Mouse (Mus musculus): Measurements from ENCODE around the gene Ppargc1a. TPM values are rescaled to one million over a fixed set of nuclear protein-coding genes. Genes with fewer than 3 reads are reported as not detected.

Ppargc1a gene
- polyA plus RNA-seq, 1 experiment from 2014 or later, result 4.3 TPM

DNA sequence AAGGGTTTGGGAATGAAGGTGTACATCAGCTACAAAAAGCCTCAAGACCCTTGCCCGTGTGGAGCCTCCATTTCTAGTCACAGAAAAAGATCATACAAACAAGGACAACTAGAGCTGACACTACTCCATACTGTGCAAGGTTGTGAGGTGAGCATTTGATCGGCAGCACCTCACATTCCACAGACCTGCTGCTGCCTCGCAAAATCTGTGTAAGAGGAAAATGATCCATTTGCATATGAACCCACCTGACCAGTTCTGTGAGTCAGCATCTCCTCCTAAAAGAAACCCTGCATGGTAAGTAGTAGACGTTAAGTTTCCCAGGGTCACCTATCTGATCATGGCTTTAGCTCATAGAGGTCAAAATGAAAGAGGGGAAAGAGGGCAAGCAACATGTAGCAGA lies 135.5 kb downstream of the Ppargc1a start:
- Histone ChIP-seq H3K36me3 (ENCODE audit: control insufficient read depth, insufficient read depth) (no peaks in the 10 kb centered on the region), H3K4me2 (ENCODE audit: low read depth, low read length) (no peak overlapping the region), H3K27ac (ENCODE audit: low read length) (no peak overlapping the region), H3K4me3 (ENCODE audit: low read depth, low read length) (no peak overlapping the region), H3K4me1 (ENCODE audit: control insufficient read depth, low read depth, low read length) (no peaks in the 10 kb centered on the region), H3K9ac (ENCODE audit: low read depth, low read length) (no peak overlapping the region), H3K9me3 (replicated peaks; ENCODE audit: control insufficient read depth, low read length) (no peaks in the 10 kb centered on the region), H3K27me3 (ENCODE audit: control insufficient read depth, insufficient read depth, low read depth, low read length) (no peaks in the 10 kb centered on the region)
- no peak for ATAC-seq (ENCODE audit: low read depth)
- WGBS (ENCODE audit: insufficient replicate concordance), result 38% methylated on average over 4 of the region's 4 CpGs

DNA sequence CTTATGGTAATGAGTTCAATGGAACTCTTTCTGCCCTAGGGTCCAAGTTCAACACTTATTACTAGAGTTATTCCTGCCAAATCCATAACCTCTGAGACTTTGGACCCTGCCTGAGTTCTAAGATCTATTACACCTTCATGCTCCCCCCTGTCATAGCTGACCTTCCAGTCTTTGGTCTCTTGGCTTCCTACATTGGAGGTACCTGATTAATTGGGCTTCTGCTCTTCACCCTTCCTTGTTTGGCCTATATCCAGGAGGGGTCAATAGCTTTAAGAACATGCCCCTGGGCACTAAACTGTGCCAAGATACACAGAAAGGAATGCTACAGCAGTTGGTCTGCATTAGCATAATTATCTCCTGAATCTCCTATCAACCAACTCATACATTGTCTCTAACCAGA lies 141.1 kb downstream of the Ppargc1a start:
- Histone ChIP-seq H3K4me3 (ENCODE audit: low read depth, low read length) (no peak overlapping the region), H3K9ac (ENCODE audit: low read depth, low read length) (no peak overlapping the region)
- ATAC-seq (ENCODE audit: low read depth), result no peak

DNA sequence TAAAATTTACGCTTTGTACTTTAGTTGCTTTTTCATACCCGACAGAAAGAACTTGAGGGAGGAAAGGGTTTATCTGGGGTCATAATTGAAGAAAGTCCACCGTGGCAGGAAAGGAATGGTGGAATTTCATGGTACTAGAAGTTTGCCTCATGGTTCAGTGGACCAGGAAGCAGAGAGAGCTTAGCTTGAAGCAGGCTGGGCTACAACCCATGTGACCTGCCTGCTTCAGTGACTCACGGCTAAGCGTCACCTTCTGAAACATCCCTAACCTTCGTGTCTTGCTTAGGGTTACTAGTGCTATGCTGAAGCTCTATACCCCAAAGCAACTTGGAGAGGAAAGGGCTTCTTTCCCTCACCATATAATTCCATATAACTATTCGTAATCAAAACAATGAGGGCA lies 151.1 kb downstream of the Ppargc1a start:
- Histone ChIP-seq H3K27me3 (ENCODE audit: control insufficient read depth, insufficient read depth, low read depth, low read length) (no peaks in the 10 kb centered on the region), H3K4me3 (ENCODE audit: low read depth, low read length) (no peak overlapping the region), H3K36me3 (ENCODE audit: control insufficient read depth, insufficient read depth) (no peaks in the 10 kb centered on the region), H3K9me3 (replicated peaks; ENCODE audit: control insufficient read depth, low read length) (no peaks in the 10 kb centered on the region), H3K4me1 (ENCODE audit: control insufficient read depth, low read depth, low read length) (no peaks in the 10 kb centered on the region), H3K9ac (ENCODE audit: low read depth, low read length) (no peak overlapping the region), H3K27ac (ENCODE audit: low read length) (no peak overlapping the region), H3K4me2 (ENCODE audit: low read depth, low read length) (no peak overlapping the region)
- no peak for ATAC-seq (ENCODE audit: low read depth)
- WGBS (ENCODE audit: insufficient replicate concordance), result 67% methylated on average over 7 of the region's 7 CpGs

More for the DNA sequence above, 141.1 kb downstream of the Ppargc1a start:
- H3K4me1 ChIP-seq (ENCODE audit: control insufficient read depth, low read depth, low read length), result no peaks in the 10 kb centered on the region
- no peaks in the 10 kb centered on the region for H3K36me3 ChIP-seq (ENCODE audit: control insufficient read depth, insufficient read depth)
- H3K4me2 ChIP-seq (ENCODE audit: low read depth, low read length), result no peak overlapping the region
- no peaks in the 10 kb centered on the region for H3K9me3 ChIP-seq (replicated peaks; ENCODE audit: control insufficient read depth, low read length)
- no peak overlapping the region for H3K27ac ChIP-seq (ENCODE audit: low read length)
- H3K27me3 ChIP-seq (ENCODE audit: control insufficient read depth, insufficient read depth, low read depth, low read length), result no peaks in the 10 kb centered on the region

DNA sequence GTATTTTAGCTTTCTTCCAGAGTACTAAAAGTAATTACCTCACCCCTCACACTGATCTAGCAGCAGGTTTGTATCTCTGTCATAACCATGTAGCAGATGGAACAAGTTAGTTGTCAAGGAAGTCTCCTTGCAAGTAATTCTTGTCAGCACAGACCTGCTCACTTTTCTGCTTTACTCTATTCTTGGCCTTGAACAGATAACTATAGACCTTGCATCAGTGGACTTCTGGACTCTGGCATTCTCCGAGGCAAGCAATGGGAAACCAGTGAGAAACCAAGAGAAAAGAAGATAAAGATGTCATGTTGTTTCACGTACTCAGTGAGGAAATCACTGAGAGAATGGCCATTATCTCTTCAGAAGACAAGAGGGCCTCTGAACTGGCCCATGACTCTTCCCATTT lies 152.1 kb downstream of the Ppargc1a start:
- WGBS (ENCODE audit: insufficient replicate concordance), result 44% methylated on average over 2 of the region's 2 CpGs
- Histone ChIP-seq H3K36me3 (ENCODE audit: control insufficient read depth, insufficient read depth) (no peaks in the 10 kb centered on the region), H3K27me3 (ENCODE audit: control insufficient read depth, insufficient read depth, low read depth, low read length) (no peaks in the 10 kb centered on the region), H3K4me3 (ENCODE audit: low read depth, low read length) (no peak overlapping the region), H3K4me2 (ENCODE audit: low read depth, low read length) (no peak overlapping the region), H3K4me1 (ENCODE audit: control insufficient read depth, low read depth, low read length) (no peaks in the 10 kb centered on the region), H3K27ac (ENCODE audit: low read length) (no peak overlapping the region), H3K9me3 (replicated peaks; ENCODE audit: control insufficient read depth, low read length) (no peaks in the 10 kb centered on the region), H3K9ac (ENCODE audit: low read depth, low read length) (no peak overlapping the region)
- no peak for ATAC-seq (ENCODE audit: low read depth)

DNA sequence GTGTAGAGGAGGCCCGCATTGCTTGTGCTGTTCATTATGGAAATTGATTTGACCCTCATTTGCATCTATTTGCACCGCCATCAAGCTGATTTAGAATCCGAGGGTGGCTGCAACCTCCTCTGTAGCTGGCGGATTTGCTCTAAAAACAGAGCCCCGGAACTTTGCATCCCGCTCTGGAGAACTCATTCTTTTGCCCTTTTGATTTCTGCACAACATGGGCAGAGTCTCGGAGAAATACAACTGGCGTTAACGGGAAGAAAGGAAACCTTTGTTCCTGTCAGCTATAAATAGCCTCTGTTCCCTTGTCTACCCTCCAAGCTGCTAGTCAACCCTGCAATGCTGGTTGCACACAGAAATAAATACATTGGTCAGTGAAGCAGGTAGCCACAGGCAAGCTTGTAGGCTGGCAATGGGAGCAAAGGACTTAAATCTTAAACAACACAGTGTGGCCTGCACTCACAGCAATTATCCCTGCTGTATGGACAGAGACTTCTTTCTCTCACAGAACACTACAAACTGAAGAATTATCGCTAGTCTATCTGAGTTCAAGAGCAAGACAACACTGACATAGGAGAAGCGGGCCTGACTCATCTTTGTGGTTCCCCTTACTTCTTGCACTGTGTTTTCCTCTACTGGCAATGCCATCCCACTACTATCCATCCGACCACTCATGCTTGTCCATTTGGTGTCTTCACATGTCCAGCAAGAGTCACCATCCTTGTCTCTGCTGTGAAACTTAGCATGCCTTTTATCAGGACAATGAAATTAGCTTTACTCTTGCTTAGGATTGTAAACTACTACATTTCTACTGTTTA lies 155.0 kb downstream of the Ppargc1a start:
- Histone ChIP-seq H3K4me1 (ENCODE audit: control insufficient read depth, low read depth, low read length) (no peaks in the 10 kb centered on the region), H3K27ac (ENCODE audit: low read length) (no peak overlapping the region), H3K9ac (ENCODE audit: low read depth, low read length) (no peak overlapping the region), H3K9me3 (replicated peaks; ENCODE audit: control insufficient read depth, low read length) (no peaks in the 10 kb centered on the region), H3K4me2 (ENCODE audit: low read depth, low read length) (no peak overlapping the region), H3K36me3 (ENCODE audit: control insufficient read depth, insufficient read depth) (no peaks in the 10 kb centered on the region), H3K4me3 (ENCODE audit: low read depth, low read length) (no peak overlapping the region), H3K27me3 (ENCODE audit: control insufficient read depth, insufficient read depth, low read depth, low read length) (no peaks in the 10 kb centered on the region)
- WGBS (ENCODE audit: insufficient replicate concordance), result 31% methylated on average over 12 of the region's 12 CpGs
- ATAC-seq (ENCODE audit: low read depth), result no peak

DNA sequence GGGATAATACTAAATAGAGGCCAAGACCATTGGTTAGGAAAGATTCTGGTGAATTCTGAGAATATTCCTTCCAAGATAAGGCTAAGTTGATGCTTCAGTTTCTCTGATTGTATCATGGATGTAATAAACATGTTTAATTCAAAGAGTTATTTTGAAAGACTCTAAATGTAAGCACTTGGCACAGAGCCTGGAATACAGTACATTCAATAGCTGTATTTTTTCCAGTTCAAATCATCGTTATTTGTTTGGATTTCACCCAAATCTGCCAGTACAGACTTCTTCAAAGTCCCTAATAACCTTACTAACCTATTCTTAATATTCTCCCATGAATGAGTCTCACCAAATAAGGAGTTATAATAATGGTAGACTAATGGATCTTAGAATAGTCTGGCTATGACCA lies 157.5 kb downstream of the Ppargc1a start:
- no peak for ATAC-seq (ENCODE audit: low read depth)
- Histone ChIP-seq H3K4me2 (ENCODE audit: low read depth, low read length) (no peak overlapping the region), H3K9ac (ENCODE audit: low read depth, low read length) (no peak overlapping the region), H3K9me3 (replicated peaks; ENCODE audit: control insufficient read depth, low read length) (no peaks in the 10 kb centered on the region), H3K27me3 (ENCODE audit: control insufficient read depth, insufficient read depth, low read depth, low read length) (no peaks in the 10 kb centered on the region), H3K4me3 (ENCODE audit: low read depth, low read length) (no peak overlapping the region), H3K36me3 (ENCODE audit: control insufficient read depth, insufficient read depth) (no peaks in the 10 kb centered on the region), H3K27ac (ENCODE audit: low read length) (no peak overlapping the region), H3K4me1 (ENCODE audit: control insufficient read depth, low read depth, low read length) (no peaks in the 10 kb centered on the region)
- WGBS (ENCODE audit: insufficient replicate concordance), result 52% methylated on average over 1 of the region's 1 CpGs

DNA sequence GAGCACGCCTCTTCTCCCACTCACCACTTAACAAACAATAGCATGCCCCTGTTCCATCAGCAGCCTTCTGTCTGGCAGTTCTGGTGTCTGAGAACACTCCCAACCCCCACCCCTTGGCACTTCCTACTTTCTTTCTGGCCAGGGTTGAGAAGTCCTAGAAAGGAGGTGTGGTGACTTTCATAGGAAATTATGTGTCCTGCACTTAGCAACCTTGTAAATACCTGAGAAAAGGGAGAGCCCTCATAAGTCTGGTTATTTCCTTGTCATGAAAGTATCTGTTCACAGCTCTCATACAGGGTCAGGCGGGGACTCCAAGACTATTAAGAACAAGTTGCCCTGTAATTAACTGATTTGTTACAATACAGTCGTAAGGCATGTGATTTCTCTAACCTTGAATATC lies 161.1 kb downstream of the Ppargc1a start:
- no peaks in the 10 kb centered on the region for H3K4me1 ChIP-seq (ENCODE audit: control insufficient read depth, low read depth, low read length)
- H3K9ac ChIP-seq (ENCODE audit: low read depth, low read length), result no peak overlapping the region
- H3K27ac ChIP-seq (ENCODE audit: low read length), result no peak overlapping the region
- H3K27me3 ChIP-seq (ENCODE audit: control insufficient read depth, insufficient read depth, low read depth, low read length), result no peaks in the 10 kb centered on the region
- no peak overlapping the region for H3K4me2 ChIP-seq (ENCODE audit: low read depth, low read length)
- ATAC-seq (ENCODE audit: low read depth), result no peak
- H3K4me3 ChIP-seq (ENCODE audit: low read depth, low read length), result no peak overlapping the region
- no peaks in the 10 kb centered on the region for H3K9me3 ChIP-seq (replicated peaks; ENCODE audit: control insufficient read depth, low read length)
- 47% methylated on average over 3 of the region's 3 CpGs for WGBS (ENCODE audit: insufficient replicate concordance)
- H3K36me3 ChIP-seq (ENCODE audit: control insufficient read depth, insufficient read depth), result no peaks in the 10 kb centered on the region

Data from liver, embryonic 16.5 days (tissue).